In the genomic region with DNA sequence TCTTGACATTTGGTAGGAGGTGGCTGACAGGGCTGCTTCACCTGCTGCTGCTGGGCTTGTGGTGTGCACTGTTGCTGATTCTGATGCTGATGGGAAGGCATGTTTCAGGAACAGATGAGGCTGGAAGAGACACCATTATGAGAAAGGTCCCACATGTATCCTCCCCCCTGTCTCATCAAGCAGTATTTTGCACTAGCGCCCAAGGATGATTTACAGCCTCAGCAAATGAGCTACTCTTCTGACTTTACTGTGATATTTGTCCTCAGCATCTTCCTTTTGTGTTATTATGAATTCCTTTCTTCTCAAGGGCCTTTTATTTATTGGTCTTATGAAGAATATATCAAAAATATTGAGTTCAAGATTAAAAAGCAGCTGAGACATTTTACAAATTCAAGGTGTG, we compare ENCODE assay signal across 47 mouse cellular contexts. TPM values are rescaled to one million over a fixed set of nuclear protein-coding genes. Genes with fewer than 3 reads are reported as not detected.
"Had no signal": no experiment of that assay in that cellular context is flagged by ENCODE, and none has a peak within 500 bp of the region (broad histone marks: within the 10 kb centered on the region; RNA-seq: fewer than 3 reads in every experiment).

A gene (minus strand): TSS at position 101 of the 400 bp plus-strand sequence.

- H3K27me3 ChIP-seq: limb, embryonic 12.5 days; limb, embryonic 13.5 days; limb, embryonic 15.5 days; liver, embryonic 12.5 days; liver, embryonic 13.5 days; liver, embryonic 15.5 days; lung, embryonic 15.5 days; megakaryocyte, embryonic 14.5 days; midbrain, embryonic 12.5 days; midbrain, embryonic 13.5 days; midbrain, embryonic 15.5 days; neural tube, embryonic 12.5 days had no signal

- H3K4me1 ChIP-seq: limb, embryonic 10.5 days; limb, embryonic 12.5 days; limb, embryonic 13.5 days; limb, embryonic 15.5 days; liver, embryonic 12.5 days; liver, embryonic 13.5 days; liver, embryonic 15.5 days; lung, embryonic 15.5 days; megakaryocyte, embryonic 14.5 days; midbrain, embryonic 10.5 days; midbrain, embryonic 12.5 days; midbrain, embryonic 13.5 days; midbrain, embryonic 15.5 days; neural tube, embryonic 12.5 days had no signal

- DNase-seq: left cerebral cortex, postnatal 4 days; liver; liver, embryonic 13.5 days; liver, postnatal 0 days; lung, adult 18-20 months; lung, adult 2 months; lung, embryonic 14.5 days; lung, postnatal 10 days; lung, postnatal 14 days; lung, postnatal 36 days; lung, postnatal 4 days; midbrain, embryonic 14.5 days had no signal

- H3K27ac ChIP-seq: limb, embryonic 10.5 days; limb, embryonic 12.5 days; limb, embryonic 13.5 days; limb, embryonic 15.5 days; liver, embryonic 12.5 days; liver, embryonic 13.5 days; liver, embryonic 14.5 days; liver, embryonic 15.5 days; lung, embryonic 15.5 days; macrophage; midbrain, embryonic 10.5 days; midbrain, embryonic 12.5 days; midbrain, embryonic 13.5 days; midbrain, embryonic 15.5 days; neural tube, embryonic 12.5 days had no signal

- H3K36me3 ChIP-seq: limb, embryonic 10.5 days; limb, embryonic 12.5 days; limb, embryonic 13.5 days; limb, embryonic 15.5 days; liver, embryonic 12.5 days; liver, embryonic 13.5 days; liver, embryonic 15.5 days; lung, embryonic 15.5 days; midbrain, embryonic 10.5 days; midbrain, embryonic 12.5 days; midbrain, embryonic 13.5 days; midbrain, embryonic 15.5 days; neural tube, embryonic 12.5 days had no signal

- H3K4me3 ChIP-seq: limb, embryonic 10.5 days; limb, embryonic 12.5 days; limb, embryonic 13.5 days; limb, embryonic 15.5 days; liver, embryonic 12.5 days; liver, embryonic 13.5 days; liver, embryonic 15.5 days; lung, embryonic 15.5 days; megakaryocyte, embryonic 14.5 days; midbrain, embryonic 10.5 days; midbrain, embryonic 12.5 days; midbrain, embryonic 13.5 days; midbrain, embryonic 15.5 days; myocyte; neural tube, embryonic 12.5 days had no signal

- H3K9ac ChIP-seq: limb, embryonic 12.5 days; limb, embryonic 13.5 days; limb, embryonic 15.5 days; liver, embryonic 12.5 days; liver, embryonic 13.5 days; liver, embryonic 14.5 days; liver, embryonic 15.5 days; liver, postnatal 0 days; lung, embryonic 14.5 days; lung, embryonic 15.5 days; midbrain, embryonic 12.5 days; midbrain, embryonic 13.5 days; midbrain, embryonic 15.5 days; neural tube, embryonic 12.5 days had no signal

RNA-seq across cellular contexts. Expression of the gene that starts here (rescaled TPM):
- total RNA-seq: left cerebral cortex, postnatal 10 days; left cerebral cortex, postnatal 14 days; left cerebral cortex, postnatal 25 days; left cerebral cortex, postnatal 36 days; left cerebral cortex, postnatal 4 days; liver, adult 2 months; megakaryocyte progenitor cell, adult 5-6 weeks; megakaryocyte, adult 5-6 weeks; megakaryocyte-erythroid progenitor cell, adult 5-6 weeks; midbrain, postnatal 0 days; monocyte, adult 5-6 weeks had no signal
- polyA plus RNA-seq: limb, embryonic 10.5 days; limb, embryonic 11.5 days; limb, embryonic 12.5 days; limb, embryonic 13.5 days; limb, embryonic 14.5 days; limb, embryonic 15.5 days; liver, adult 2 months; liver, embryonic 11.5 days; liver, embryonic 12.5 days; liver, embryonic 13.5 days; liver, embryonic 14.5 days; liver, embryonic 15.5 days; liver, embryonic 16.5 days; liver, postnatal 0 days; lung, adult 2 months; lung, embryonic 14.5 days; lung, embryonic 15.5 days; lung, embryonic 16.5 days; lung, postnatal 0 days; macrophage; midbrain, embryonic 10.5 days; midbrain, embryonic 11.5 days; midbrain, embryonic 12.5 days; midbrain, embryonic 13.5 days; midbrain, embryonic 14.5 days; midbrain, embryonic 15.5 days; midbrain, embryonic 16.5 days; midbrain, postnatal 0 days; myocyte; neural tube, embryonic 11.5 days; neural tube, embryonic 12.5 days had no signal
